Mouse (Mus musculus): Measurements from ENCODE around the gene Nucks1. TPM values are rescaled to one million over a fixed set of nuclear protein-coding genes. Genes with fewer than 3 reads are reported as not detected.

Gene Nucks1
- polyA plus RNA-seq, 1 experiment from 2014 or later: 44.5 TPM

DNA sequence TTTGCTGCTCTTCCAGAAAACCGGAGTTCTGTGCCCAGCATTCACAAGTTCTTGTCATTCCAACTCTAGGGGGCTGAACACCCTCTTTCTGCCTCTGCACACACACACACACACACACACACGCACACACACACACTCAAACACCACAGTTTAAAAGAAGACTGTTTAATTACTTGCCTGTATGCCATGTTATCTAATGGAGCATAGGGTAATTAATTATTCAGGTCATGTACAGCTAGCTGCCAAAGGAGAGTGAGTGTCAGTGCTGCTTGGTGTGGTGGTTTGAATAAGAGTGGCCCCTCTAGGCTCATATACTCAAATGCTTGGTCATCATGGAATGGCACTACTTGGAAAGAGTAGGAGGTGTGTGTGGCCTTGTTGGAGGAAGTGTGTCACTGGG is 73.5 kb downstream of the Nucks1 start:
- H3K27ac ChIP-seq (replicated peaks): no peak overlapping the region
- no peaks in the 10 kb centered on the region for H3K9me3 ChIP-seq
- H3K9ac ChIP-seq: no peak overlapping the region
- no peak for ATAC-seq (ENCODE audit: extremely low read depth, insufficient number of reproducible peaks, low FRiP score, low TSS enrichment)
- 64% methylated on average over 2 of the region's 2 CpGs for WGBS
- no peak overlapping the region for H3K4me3 ChIP-seq
- H3K4me2 ChIP-seq: no peak overlapping the region
- no peaks in the 10 kb centered on the region; the same call in 1 of the 2 replicates for H3K27me3 ChIP-seq (replicated peaks)
- H3K4me1 ChIP-seq: no peaks in the 10 kb centered on the region
- H3K36me3 ChIP-seq: no peaks in the 10 kb centered on the region

Other genes with a start within 250 kb of the Nucks1 start
- gene Rab7b, start 221.8 kb upstream of the Nucks1 start, polyA plus RNA-seq (2015; fragmentation: Nextera tagmentation; extraction: Ambion mirVana): 1.3 and 1.9 TPM in 2 replicates
- 0.08 and 0.39 TPM in 2 replicates for gene Slc26a9, start 166.5 kb upstream of the Nucks1 start, polyA plus RNA-seq (2015; fragmentation: Nextera tagmentation; extraction: Ambion mirVana)
- 1.4 and 1.9 TPM in 2 replicates for gene Pm20d1, start 113.2 kb upstream of the Nucks1 start, polyA plus RNA-seq (2015; fragmentation: Nextera tagmentation; extraction: Ambion mirVana)
- 9.3 and 10.1 TPM in 2 replicates for gene Slc41a1, start 83.0 kb upstream of the Nucks1 start, polyA plus RNA-seq (2015; fragmentation: Nextera tagmentation; extraction: Ambion mirVana)
- gene Rab29, start 43.3 kb upstream of the Nucks1 start, polyA plus RNA-seq (2015; fragmentation: Nextera tagmentation; extraction: Ambion mirVana): 13.8 and 16.1 TPM in 2 replicates
- gene Slc45a3, start 52.4 kb downstream of the Nucks1 start, polyA plus RNA-seq (2015; fragmentation: Nextera tagmentation; extraction: Ambion mirVana): 1.1 and 1.9 TPM in 2 replicates
- gene Elk4, start 97.1 kb downstream of the Nucks1 start, polyA plus RNA-seq (2015; fragmentation: Nextera tagmentation; extraction: Ambion mirVana): 11.8 and 12.8 TPM in 2 replicates
- 6.9 and 9.8 TPM in 2 replicates for gene Mfsd4a, start 157.5 kb downstream of the Nucks1 start, polyA plus RNA-seq (2015; fragmentation: Nextera tagmentation; extraction: Ambion mirVana)
- gene Cdk18, start 229.2 kb downstream of the Nucks1 start, polyA plus RNA-seq (2015; fragmentation: Nextera tagmentation; extraction: Ambion mirVana): 2.4 and 3.4 TPM in 2 replicates

All from heart, embryonic 13.5 days (tissue).